Mouse (Mus musculus) lung, postnatal 14 days (tissue): ENCODE measurements around the gene Olfr221.

Experiments
- DNase-seq: peaks from one replicate; pipeline ENCODE4 v3.0.0; 2021

The Olfr221 gene

GRCm38 (mm10) chr14:52019051-52019589 is 23.1 kb downstream of the Olfr221 start:
- no peak for DNase-seq

GRCm38 (mm10) chr14:52018248-52019050 is 23.8 kb downstream of the Olfr221 start:
- DNase-seq: no peak

- no peak for DNase-seq
These were observed 24.6 kb downstream of the Olfr221 start for GRCm38 (mm10) chr14:52017662-52018061.

- no peak for DNase-seq
These were observed 25.4 kb downstream of the Olfr221 start for GRCm38 (mm10) chr14:52016625-52017405.

- DNase-seq: no peak
These were observed 26.7 kb downstream of the Olfr221 start, which contains the start of gene Tmem253 for GRCm38 (mm10) chr14:52015445-52016100. Gene Tmem253 (plus strand): TSS chr14:52015658.

- DNase-seq: peak; percentile 66
These were observed 27.4 kb downstream of the Olfr221 start for GRCm38 (mm10) chr14:52014761-52015311.

- DNase-seq: no peak
These were observed 27.9 kb downstream of the Olfr221 start for GRCm38 (mm10) chr14:52014271-52014760.

GRCm38 (mm10) chr14:52013771-52014219 is 28.5 kb downstream of the Olfr221 start:
- peak; percentile 48 for DNase-seq

GRCm38 (mm10) chr14:52013021-52013610 is 29.1 kb downstream of the Olfr221 start:
- DNase-seq: no peak

- no peak for DNase-seq
These were observed 29.7 kb downstream of the Olfr221 start for GRCm38 (mm10) chr14:52012553-52012952.

- no peak for DNase-seq
These were observed 30.2 kb downstream of the Olfr221 start for GRCm38 (mm10) chr14:52012085-52012484.

- DNase-seq: no peak
These were observed 30.6 kb downstream of the Olfr221 start for GRCm38 (mm10) chr14:52011683-52012082.

GRCm38 (mm10) chr14:52010446-52011111 is 31.7 kb downstream of the Olfr221 start:
- DNase-seq: no peak

- DNase-seq: no peak
These were observed 32.4 kb downstream of the Olfr221 start for GRCm38 (mm10) chr14:52009841-52010240.

GRCm38 (mm10) chr14:52009361-52009760 is 32.9 kb downstream of the Olfr221 start:
- no peak for DNase-seq

- DNase-seq: peak; percentile 94
These were observed 33.7 kb downstream of the Olfr221 start for GRCm38 (mm10) chr14:52008321-52009203.

GRCm38 (mm10) chr14:52006771-52007170 is 35.5 kb downstream of the Olfr221 start:
- no peak for DNase-seq

- no peak for DNase-seq
These were observed 36.0 kb downstream of the Olfr221 start for GRCm38 (mm10) chr14:52006241-52006640.

GRCm38 (mm10) chr14:52005616-52006015 is 36.6 kb downstream of the Olfr221 start:
- DNase-seq: no peak

- no peak for DNase-seq
These were observed 37.1 kb downstream of the Olfr221 start for GRCm38 (mm10) chr14:52005141-52005540.
